Mouse (Mus musculus) heart, adult 18-20 months (tissue): ENCODE data around the gene Art4. TPM values are rescaled to one million over a fixed set of nuclear protein-coding genes. Genes with fewer than 3 reads are reported as not detected.

ENCODE experiments used
- DNase-seq, 2 experiments: peaks; one replicate each; pipeline ENCODE4 v3.0.0; 2021 to 2022; ENCODE audit warnings: mixed read lengths in 1 of 2
- total RNA-seq, 2 experiments: library from RNA; stranded (reverse); gene quantifications; 2 replicates each; pipeline ENCODE4 v1.2.3; 2021

The Art4 gene
- total RNA-seq, 2 experiments from 2014 or later: 18.7 to 21.8 TPM

- DNase-seq: no peak
Observed at GRCm38 (mm10) chr6:136868921-136869320, 11.4 kb upstream of the Art4 start.

DNA sequence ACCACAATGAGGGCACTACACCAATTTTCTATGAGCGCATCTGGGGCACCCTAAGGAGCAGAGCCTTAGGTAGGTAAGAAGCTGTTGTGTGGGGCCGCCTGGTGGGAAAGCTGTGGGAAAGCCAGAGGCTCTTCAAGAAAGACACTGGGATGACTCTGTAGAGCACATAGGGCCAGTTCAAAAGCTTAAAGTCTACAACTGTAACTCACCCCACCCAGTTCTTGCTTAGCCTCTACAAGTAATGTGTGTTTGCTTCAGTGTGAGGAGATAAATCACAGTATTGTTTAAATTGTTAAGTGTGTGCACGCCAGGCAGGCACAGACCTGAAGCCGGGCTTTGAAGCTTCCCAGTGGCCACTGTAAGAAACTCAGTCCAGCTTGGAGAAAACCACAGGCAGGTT is 8.6 kb upstream of the Art4 start:
- DNase-seq: no peak

- no peak for DNase-seq
Observed at GRCm38 (mm10) chr6:136865360-136865759, 7.8 kb upstream of the Art4 start.

GRCm38 (mm10) chr6:136861020-136861419 is 3.5 kb upstream of the Art4 start:
- DNase-seq: peak; percentile 60 to 79

DNA sequence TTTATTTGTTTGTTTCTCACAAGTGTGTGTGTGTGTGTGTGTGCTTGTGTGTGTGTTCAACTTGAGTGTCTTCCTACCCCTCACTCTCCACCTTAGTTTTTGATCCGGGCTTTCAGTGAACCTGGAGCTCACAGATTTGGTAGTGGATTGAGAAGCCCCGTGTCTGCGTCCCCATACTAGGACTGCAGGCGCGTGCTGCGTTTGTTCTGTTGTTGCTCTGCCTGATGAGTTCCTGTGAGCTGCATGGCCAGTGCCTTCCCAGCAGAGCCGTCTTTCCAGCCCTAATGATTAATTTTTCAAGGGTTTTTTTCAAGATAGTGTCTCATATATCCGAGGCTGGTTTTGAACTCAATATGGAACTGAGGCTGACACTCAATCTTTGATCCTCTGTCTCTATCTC is 887 bp upstream of the Art4 start:
- peak in 1 of 2 experiments; percentile 59 for DNase-seq

- DNase-seq: peak in 1 of 2 experiments; percentile 84
Observed at GRCm38 (mm10) chr6:136857873-136858260, 334 bp upstream of the Art4 start.

DNA sequence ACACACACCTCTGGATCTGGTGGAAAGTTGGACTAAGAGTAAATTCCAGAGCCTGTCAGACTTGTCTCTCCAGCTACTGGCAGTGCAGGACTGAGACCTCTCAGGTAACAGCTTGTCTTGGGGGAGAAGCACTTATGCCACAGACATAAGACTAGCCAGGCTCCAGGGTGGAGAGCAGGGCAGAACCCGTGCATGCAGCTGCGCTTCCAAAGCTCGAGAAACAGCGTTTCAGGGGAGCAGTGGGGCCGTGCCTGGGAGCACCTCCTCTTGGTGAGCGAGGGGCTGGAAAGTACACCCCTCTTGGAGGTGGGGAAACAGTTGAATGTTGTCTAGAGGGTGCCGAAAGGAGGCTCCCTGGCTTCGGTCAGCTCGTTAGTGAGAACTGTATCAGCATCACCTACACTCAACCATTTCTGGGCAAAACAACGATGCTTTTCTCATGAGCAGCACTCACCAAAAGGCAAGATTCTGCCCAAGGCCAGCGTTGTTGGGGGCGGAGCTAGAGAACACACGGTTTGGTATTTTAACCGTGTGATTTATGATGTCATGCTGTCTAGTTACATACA is 1.4 kb downstream of the Art4 start:
- peak; percentile 50 to 65 for DNase-seq

DNA sequence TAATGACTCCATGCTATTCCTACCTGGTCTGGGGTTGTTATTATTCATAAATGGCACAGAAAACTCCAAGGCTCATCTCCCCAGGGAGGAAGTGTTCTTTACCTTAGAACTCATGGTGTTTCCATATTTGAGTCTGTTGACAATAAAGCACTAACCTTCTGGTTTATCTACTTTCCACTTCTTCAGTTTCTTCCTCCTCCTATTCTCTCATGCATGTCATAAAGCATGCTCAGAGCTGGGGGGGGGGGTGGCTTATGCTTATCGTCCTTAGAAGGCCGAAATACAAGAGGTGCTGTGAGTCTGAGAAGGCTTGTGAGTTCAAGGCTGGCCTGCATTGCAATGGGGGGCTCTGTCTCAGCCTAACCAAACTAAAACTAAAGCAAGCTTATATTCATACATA is 2.4 kb downstream of the Art4 start:
- DNase-seq: no peak

DNA sequence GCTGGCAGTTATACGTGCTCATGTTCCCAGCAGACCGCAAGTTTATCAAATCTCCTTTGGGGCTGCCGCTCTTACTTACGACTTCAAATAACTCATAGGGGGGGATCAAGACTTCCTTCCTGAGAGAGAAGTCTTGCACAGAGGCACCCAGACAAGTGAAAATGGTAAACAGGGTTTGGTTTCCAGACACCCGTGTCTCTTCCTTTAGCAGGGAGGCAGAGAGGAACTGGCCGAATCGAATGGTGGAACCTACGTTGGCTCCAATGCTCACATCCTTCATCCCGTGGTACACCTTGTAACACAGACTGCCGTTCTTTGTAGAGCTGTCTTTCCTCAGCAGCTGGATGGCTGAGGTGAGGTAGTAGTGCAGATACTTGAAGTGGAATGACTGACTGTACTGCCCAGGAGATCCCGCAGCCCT is 3.2 kb downstream of the Art4 start:
- no peak for DNase-seq

GRCm38 (mm10) chr6:136852762-136853161 is 4.8 kb downstream of the Art4 start:
- no peak for DNase-seq

GRCm38 (mm10) chr6:136852348-136852747 is 5.2 kb downstream of the Art4 start:
- DNase-seq: no peak

- DNase-seq: no peak
Observed at GRCm38 (mm10) chr6:136850267-136850666, 7.3 kb downstream of the Art4 start.

DNA sequence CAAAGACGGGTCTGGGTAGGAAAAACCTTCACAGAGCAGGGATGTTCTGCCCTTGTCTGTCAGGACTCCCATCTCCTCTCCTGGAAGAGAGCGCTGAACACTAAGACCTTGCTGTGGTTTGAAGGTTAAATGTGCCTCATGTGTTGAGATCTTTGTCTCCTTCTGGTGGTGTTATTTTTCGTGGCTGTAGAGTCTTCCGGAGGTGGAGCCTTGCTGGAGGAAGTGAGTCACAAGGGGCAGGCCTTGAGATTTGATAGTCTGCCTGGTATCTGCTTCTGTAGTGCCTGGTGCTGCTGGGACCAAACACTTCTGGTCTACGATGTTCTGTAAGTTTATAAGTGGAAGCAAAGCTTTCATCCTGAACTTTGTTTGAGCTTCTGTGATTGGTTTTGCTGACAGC is 8.6 kb downstream of the Art4 start:
- DNase-seq: no peak

- no peak for DNase-seq
Observed at GRCm38 (mm10) chr6:136848399-136848798, 9.1 kb downstream of the Art4 start.

GRCm38 (mm10) chr6:136847790-136848189 is 9.7 kb downstream of the Art4 start:
- DNase-seq: peak; percentile 56 to 78

GRCm38 (mm10) chr6:136847267-136847666 is 10.3 kb downstream of the Art4 start:
- DNase-seq: no peak

DNA sequence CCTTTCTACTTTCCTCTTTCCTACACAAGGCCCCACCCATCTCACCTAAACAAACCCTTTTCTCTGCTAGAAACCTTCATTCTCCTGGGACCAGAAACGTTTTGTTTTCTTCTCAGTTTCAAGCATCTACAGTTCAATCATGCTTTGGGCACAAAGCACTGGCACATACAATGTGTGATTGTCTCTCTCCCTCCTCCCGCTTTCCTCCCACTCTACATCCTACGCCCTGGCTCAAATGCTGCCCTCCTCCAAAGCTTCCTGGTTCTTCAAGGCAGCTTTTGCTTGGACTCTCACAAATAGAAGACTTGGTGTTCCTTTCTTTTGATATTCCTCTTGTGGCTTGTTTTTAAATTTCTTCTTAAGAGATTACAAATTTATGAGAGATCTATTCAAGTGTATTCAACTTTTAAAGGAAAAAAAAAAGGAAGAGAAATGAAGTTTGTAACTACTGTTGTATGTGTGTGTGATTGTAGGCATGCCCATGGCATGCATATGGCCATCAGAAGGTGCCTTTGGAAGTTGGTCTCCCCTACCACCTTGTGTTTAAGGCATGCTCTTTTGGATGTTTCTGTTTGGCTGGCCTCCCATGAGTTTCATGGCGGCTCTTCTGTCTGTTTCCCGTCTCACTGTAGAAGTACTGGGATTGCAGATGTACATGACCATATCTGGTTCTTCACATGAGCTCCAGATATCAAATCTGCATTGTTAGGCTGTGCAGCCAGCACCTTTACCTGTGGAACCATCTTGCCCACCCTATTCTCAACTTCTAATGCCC is 11.6 kb downstream of the Art4 start:
- DNase-seq: no peak

DNA sequence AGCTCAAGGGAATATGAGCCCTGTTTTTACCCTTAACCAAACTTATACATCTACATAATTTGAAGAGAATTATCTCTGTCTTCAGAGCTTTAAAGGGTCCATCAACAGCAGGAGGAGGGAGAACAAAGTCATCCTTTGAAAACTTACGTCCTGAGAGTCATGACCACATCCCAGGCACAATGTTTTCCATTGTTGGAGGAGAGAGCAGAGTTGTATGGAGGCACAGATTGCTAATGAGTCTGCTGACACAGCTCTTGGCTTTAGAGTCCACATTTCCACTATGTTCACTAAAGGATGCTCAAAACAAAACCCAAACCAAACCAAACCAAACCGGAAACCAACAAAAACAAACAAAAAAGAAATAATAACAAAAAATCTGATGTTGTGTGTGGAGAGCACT is 12.6 kb downstream of the Art4 start:
- no peak for DNase-seq

DNA sequence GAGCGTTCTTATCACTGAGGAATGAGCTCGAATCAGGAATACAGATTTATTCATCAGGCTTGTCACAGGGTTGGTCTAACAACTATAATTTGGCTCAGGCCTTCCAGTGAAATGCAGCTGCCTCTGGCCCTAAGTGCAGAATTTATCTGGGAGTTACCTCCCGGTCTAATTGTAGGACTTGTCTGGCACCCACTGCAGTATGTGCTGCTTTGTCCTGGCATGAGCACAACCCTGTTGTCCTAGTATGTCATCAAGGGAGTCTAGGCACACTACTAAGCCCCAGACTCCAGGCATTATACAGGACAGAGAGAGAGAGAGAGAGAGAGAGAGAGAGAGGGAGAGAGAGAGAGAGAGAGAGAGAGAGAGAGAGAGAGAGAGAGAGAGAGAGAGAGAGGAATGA is 20.2 kb downstream of the Art4 start:
- no peak for DNase-seq

- no peak for DNase-seq
Observed at GRCm38 (mm10) chr6:136835352-136835751, 22.2 kb downstream of the Art4 start, which contains the start of gene Smco3. Gene Smco3 (minus strand): TSS chr6:136835452.

DNA sequence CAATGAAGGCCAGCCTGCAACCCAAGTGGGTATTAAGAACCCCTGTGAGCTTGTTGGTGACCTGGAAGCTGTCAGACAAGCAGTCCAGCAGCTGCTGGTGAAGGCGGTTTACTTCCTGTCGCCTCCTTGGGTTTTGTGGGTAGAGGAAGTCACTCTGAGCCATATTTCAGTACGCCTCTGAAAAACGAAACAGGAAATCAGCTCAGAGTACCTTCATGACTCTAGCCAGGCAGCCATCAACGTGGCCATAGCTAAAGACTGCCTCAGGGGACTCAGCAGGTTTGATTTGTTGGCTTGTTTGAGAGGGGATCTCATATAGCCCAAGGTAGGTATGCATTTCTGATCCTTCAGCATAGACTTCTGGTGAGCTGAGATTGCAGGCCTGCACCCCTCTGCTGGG is 25.8 kb downstream of the Art4 start:
- DNase-seq: no peak

GRCm38 (mm10) chr6:136828681-136829080 is 28.9 kb downstream of the Art4 start:
- DNase-seq: no peak

DNA sequence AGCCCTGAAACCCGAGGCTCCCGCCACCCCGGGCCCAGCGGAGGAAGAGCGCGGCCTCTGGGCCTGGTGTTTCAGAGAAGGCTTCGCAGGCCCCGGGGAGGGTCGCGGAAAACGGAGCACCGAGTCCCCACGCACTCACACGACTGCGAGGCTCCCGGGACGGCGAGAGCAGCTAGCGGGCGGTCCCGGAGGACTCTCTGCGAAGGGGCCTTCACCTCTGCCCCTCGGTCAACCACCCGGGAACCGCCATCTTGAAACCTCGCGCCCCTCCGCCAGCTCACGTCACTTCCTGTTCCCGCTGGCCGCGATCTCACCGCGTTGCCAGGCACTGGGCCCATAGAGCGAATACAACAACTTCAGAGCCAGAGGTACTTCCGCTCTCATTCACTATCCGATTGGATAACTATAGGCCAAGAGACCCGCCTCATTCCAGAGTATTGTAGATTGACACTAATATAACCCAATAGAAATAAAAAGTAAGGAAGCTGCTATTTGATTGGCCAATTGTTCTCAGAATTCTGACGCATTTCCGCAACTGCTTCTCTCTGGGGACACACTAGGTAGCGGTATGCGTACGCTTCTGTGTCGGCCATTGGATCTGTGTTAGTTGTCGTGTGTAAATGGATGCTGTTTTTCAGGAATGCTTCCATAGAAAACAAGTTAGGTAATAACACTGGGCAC is 29.5 kb downstream of the Art4 start, which contains the start of gene Wbp11:
Wbp11 (minus strand) TSS at position 353 of the 681 bp plus-strand sequence.
- peak; percentile 97 to 98 for DNase-seq
